Mouse (Mus musculus) macrophage (primary cell): Measurements from ENCODE around the gene Gm1673. TPM values are rescaled to one million over a fixed set of nuclear protein-coding genes. Genes with fewer than 3 reads are reported as not detected.

ENCODE experiments used
- H3K27ac ChIP-seq: fragments of 350-480 bp; formaldehyde crosslinking; 2 replicates; pipeline ENCODE4 v1.9.0; 2021
- H3K36me3 ChIP-seq: fragments of 350-480 bp; formaldehyde crosslinking; 2 replicates; pipeline ENCODE4 v1.9.0; 2021; ENCODE audit errors: inconsistent target
- H3K4me3 ChIP-seq: fragments of 350-480 bp; formaldehyde crosslinking; 2 replicates; pipeline ENCODE4 v1.9.0; 2021; ENCODE audit errors: inconsistent target
- H3K79me2 ChIP-seq: fragments of 350-480 bp; formaldehyde crosslinking; 2 replicates; pipeline ENCODE4 v1.9.0; 2021; ENCODE audit errors: inconsistent target
- WGBS: methylation state at CpG from one replicate; pipeline ENCODE4 v1.1.7; 2026; ENCODE audit warnings: inconsistent platforms; ENCODE audit not compliant: missing documents; 5-methylcytosine and 5-hydroxymethylcytosine counted together
- polyA plus RNA-seq: library from polyadenylated mRNA; stranded (reverse); fragments of 250-400 nt; gene quantifications from 3 replicates; pipeline ENCODE4 v1.2.4, GENCODE M21; 2018; ENCODE audit warnings: inconsistent platforms

The Gm1673 gene
- polyA plus RNA-seq, 1 experiment from 2014 or later, result 8.0 TPM

DNA sequence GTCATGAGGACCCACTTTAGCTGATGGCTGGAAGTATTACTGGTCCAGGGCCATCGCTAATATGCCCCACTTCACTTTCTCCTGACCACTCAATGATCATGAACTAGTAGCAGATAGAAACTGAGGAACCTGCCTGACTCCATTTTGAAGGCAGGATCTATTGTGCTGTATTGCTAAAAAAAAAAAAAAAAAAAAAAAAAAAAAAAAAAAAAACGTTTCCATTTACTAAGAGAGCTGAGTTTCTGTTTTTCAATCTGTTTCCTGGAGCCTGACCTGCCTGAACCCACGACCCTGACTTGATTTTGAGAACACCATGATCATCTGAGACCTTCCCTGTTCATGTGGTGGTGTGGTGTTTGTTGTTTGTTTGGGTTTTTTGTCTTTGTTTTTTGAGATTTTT is 7.0 kb upstream of the Gm1673 start:
- no peak overlapping the region for H3K27ac ChIP-seq
- WGBS, result 40% methylated on average over 3 of the region's 3 CpGs
- no peaks in the 10 kb centered on the region for H3K36me3 ChIP-seq
- no peak overlapping the region for H3K4me3 ChIP-seq
- no peaks in the 10 kb centered on the region for H3K79me2 ChIP-seq

DNA sequence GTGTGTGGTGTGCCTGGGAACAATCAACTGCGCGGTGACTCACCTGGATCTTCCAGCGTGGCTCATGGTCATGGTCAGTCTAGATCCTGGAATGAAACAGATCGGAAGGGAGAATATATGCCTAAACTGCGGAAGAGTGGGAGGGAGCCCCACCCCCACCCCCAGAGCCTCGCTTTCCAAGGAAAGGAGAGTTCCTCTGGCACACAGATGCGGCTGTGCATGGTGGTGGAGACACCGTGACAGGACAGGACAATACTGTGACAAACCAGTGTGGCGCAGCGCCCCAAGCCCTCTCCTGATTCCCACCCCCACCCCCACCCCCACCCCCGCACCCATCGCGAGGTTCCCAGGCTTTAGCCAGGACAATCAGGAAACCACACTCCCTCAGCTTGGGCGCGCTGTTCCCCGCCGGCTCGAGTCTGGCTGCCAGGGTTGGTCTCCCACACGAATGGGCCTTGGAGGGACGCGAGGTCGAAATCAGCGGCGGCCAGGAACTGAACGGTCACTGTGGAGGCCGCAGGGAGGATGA is 438 bp upstream of the Gm1673 start:
- Histone ChIP-seq H3K4me3 (no peak overlapping the region; the same call in 1 of the 2 replicates), H3K79me2 (no peaks in the 10 kb centered on the region), H3K27ac (no peak overlapping the region), H3K36me3 (no peaks in the 10 kb centered on the region)
- 18% methylated on average over 26 of the region's 26 CpGs for WGBS

DNA sequence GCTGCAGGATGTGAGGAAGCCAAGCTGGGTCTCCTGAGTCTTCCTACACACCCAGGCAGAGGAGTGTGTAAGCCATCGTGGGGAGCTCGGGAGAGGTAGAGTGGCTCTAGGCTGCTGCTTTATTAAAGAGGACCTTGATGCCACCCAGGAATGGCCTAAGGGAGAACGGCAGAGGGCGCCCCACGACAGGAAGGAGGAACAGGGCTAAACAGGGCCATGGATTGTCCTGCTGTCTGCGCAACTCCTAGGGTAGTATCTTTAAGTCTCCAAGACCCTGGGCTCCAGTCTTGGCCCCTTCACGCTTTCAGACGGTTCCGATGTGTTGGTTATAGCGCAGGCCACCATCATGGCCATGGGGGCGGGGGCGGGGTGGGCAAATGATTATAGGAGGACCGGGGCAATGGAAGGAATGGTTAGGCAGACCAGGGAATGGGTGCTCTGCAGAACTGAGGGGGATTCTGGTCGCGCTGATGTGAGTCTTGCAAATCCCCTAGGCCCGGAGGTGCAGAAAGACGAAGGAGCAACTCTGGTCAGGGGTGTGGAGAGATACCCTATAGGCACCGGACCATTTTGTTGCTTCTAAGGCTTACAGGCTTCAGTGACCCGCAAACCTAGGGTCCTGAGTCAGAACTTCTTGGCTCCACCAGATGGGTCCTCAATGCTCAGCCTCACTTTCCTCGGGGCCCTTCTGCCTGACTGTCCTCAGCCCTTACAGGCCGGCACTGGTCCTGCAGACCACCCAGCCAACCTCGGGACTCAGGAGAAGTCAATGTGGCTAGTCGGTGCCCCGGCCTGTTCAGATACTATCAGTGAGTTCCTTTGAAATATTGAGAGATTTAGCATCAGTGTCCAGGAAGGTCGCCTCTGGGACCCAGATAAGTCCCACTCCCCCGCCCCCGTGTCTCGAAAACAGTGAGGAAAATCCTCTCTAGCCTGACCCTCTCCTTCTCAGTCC is 11.7 kb downstream of the Gm1673 start:
- H3K4me3 ChIP-seq, result no peak overlapping the region
- 65% methylated on average over 25 of the region's 28 CpGs for WGBS
- no peaks in the 10 kb centered on the region for H3K79me2 ChIP-seq
- no peaks in the 10 kb centered on the region for H3K36me3 ChIP-seq
- no peak overlapping the region for H3K27ac ChIP-seq

DNA sequence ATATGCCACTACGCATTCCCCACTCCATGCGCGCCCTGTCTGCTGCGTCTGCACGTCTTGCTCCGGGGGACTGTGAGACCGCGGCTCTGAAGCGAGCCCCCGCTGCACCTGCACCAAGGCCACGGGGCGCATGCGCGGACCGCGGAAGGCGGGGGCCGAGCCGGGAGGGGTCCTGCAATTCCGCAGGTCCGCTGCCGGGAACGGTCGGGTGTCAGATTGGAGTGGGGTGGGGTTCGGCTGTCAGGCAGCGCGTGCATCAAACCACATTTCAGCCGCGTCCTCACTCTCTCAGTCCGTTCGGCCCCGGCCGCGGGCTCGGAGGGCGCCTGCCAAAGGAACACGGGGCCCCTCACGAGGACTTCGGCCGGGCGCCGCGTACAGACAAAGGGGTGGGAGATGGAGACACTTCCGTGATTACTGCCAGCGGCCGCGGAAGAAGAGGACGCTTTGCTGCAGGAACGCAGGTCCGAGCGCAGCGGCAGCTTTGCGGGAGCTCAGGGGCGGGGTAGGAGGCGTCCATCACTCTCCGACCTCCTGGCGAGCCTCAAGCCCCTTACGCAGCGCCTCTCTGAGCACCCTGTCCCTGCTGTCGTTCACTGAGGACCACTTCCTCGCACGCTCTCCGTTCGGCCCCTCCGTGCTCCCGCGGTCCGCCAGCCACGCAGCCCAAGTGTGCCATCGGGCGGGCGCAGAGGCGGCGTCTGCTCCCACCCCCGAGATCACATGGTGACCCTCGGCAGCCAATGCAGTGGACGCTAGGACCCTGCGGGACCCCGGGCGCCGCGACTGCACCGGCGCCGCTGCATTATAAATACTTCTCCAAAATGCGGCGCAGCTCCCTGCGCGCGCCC is 12.8 kb downstream of the Gm1673 start, which contains the start of gene Nat8l:
Gene Nat8l (plus strand): TSS at position 142 of the 851 bp plus-strand sequence.
- no peak within 1 kb of the TSS for H3K27ac ChIP-seq
- H3K79me2 ChIP-seq, result no peaks in the 10 kb centered on the region
- no peaks in the 10 kb centered on the region for H3K36me3 ChIP-seq
- WGBS, result 1% methylated on average over 87 of the region's 90 CpGs
- H3K4me3 ChIP-seq, result peak within 1 kb of the TSS; percentile 19; the same call in 1 of the 2 replicates

DNA sequence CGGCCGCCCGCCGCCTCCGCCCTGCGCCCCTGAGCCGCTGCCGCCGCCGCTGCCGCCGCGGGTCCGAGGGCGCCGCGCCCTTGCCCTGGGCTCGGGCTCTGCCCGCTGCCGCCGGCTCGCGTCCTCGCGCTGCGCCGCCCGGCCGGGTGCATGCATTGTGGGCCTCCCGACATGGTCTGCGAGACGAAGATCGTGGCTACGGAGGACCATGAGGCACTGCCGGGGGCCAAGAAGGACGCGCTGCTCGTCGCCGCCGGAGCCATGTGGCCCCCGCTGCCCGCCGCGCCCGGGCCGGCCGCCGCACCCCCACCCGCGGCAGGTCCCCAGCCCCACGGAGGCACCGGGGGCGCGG is 13.4 kb downstream of the Gm1673 start:
- Histone ChIP-seq H3K4me3 (no peak overlapping the region), H3K79me2 (no peaks in the 10 kb centered on the region), H3K36me3 (no peaks in the 10 kb centered on the region), H3K27ac (no peak overlapping the region)
- WGBS, result 0% methylated on average over 50 of the region's 55 CpGs

DNA sequence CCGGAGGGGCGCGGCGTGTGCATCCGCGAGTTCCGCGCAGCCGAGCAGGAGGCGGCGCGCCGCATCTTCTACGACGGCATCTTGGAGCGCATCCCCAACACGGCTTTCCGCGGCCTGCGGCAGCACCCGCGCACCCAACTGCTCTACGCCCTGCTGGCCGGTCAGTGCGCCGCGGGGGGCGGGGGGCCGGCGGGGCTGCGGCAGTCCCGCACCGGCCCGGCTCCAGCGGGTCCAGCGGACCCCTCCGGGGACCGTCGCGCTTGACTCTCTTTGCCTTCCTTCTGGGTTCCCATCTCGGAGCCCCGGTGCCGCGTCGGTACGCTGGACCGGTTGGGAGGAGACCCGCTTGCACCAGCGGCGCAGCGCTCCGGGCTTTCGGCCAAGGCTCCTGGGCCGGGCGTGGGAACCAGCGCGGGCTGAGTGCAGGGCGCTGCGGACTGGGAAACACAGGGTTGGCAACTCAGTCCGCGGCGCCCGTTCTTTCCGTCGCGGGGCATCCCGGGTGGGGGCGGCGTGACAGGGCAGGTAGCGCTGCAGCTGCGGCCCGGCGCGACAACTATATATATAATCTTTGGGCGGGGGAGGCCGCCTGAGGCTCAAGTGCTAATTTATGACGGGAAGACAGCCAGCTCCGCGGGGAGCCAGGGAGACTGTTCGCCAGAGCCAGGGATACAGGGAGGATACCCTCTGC is 14.0 kb downstream of the Gm1673 start:
- Histone ChIP-seq H3K4me3 (no peak overlapping the region), H3K27ac (no peak overlapping the region), H3K36me3 (no peaks in the 10 kb centered on the region), H3K79me2 (no peaks in the 10 kb centered on the region)
- WGBS, result 2% methylated on average over 72 of the region's 80 CpGs

DNA sequence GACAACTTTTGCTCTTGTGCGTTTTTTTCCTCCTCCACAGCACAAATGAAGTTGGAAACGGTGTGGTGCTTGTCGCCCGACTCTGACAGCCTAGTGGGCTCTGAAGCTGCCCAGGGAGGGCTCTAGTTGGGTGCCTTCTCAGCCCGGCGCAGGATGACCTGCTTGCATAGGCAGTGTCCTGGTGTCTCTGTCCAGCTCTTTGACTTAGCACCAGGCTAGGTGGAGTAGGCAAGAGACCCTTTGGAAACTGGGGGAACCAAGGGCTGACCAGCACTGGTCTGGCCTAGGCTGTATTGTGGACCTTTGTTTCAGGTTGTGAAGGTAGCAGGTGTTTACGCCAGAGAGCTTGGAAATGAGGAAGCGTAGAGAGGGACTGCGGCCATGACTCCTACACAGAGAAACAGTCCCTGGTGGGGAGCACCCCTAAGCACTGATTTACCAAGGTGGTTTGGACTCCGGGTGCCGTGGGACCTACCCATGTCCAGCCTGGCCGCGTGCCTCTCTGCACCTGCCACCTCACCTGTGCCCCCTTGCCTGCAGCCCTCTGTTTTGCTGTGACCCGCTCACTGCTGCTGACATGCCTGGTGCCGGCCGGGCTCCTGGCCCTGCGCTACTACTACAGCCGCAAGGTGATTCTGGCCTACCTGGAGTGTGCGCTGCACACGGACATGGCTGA is 14.7 kb downstream of the Gm1673 start:
- WGBS, result 82% methylated on average over 20 of the region's 20 CpGs
- Histone ChIP-seq H3K79me2 (no peaks in the 10 kb centered on the region), H3K36me3 (no peaks in the 10 kb centered on the region), H3K4me3 (no peak overlapping the region), H3K27ac (no peak overlapping the region)

DNA sequence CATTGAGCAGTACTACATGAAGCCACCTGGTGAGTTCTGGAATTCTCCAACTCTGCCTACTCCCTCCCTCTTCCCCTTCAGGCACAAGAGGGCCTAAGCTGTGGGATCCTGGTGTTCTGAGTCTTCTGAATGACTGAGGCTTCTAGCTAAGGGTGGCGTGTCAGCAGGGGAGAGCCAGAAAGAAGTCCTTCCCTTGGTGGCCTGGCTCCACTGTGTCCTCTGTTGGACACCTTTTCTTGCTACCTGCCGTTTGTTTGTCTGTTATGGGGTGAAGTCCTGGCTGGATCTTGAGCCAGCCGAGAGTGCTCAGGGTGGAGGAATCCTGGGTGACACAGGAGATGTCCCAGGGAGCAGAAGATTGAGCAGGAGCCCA is 15.3 kb downstream of the Gm1673 start:
- H3K79me2 ChIP-seq, result no peaks in the 10 kb centered on the region
- no peaks in the 10 kb centered on the region for H3K36me3 ChIP-seq
- WGBS, result 93% methylated on average over 3 of the region's 3 CpGs
- H3K27ac ChIP-seq, result no peak overlapping the region
- H3K4me3 ChIP-seq, result no peak overlapping the region

DNA sequence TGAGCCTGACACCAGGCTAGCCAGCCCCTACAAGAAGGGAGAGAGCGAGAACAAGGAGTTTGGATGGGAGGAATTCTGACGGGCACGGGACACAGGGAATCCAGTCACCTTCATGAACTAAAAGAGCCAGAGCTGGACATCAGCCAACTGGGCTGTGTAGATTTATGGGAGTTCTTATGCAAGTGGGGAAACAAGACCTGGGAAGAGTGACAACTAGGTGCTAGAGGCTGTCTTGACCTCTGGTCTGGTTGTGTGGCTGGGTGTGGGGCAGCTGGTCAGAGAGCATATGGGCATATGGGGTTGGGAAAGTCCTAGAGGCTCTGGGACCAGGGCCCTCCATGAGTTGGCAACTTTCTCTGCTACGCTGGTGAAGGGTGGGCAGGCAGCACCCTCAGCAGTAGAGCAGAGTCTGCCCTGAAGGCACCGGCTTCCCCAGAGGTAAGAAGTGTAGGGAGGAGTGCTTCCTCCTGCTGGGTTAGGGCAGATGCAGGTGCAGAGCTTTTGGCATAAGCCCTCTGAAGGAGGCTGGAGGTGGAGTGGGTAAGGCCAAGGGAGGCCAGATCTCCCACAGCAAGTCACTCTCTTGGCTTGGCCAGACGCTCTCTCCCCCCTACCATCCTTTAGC is 16.3 kb downstream of the Gm1673 start:
- 79% methylated on average over 6 of the region's 6 CpGs for WGBS
- no peaks in the 10 kb centered on the region for H3K36me3 ChIP-seq

DNA sequence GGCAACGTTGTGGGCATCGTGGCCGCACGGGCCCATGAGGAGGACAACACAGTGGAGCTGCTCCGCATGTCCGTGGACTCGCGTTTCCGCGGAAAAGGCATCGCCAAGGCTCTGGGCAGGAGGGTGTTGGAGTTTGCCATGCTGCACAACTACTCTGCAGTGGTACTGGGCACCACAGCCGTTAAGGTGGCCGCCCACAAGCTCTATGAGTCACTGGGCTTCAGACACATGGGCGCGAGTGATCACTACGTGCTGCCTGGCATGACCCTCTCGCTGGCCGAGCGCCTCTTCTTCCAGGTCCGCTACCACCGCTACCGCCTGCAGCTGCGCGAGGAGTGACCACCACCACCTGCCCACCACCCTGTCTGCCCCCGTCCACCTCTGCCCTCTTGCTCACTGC is 17.6 kb downstream of the Gm1673 start:
- Histone ChIP-seq H3K4me3 (no peak overlapping the region), H3K27ac (no peak overlapping the region)
- 91% methylated on average over 25 of the region's 25 CpGs for WGBS

More for the DNA sequence above, 16.3 kb downstream of the Gm1673 start:
- H3K4me3 ChIP-seq, result no peak overlapping the region
- H3K79me2 ChIP-seq, result no peaks in the 10 kb centered on the region
- H3K27ac ChIP-seq, result no peak overlapping the region

DNA sequence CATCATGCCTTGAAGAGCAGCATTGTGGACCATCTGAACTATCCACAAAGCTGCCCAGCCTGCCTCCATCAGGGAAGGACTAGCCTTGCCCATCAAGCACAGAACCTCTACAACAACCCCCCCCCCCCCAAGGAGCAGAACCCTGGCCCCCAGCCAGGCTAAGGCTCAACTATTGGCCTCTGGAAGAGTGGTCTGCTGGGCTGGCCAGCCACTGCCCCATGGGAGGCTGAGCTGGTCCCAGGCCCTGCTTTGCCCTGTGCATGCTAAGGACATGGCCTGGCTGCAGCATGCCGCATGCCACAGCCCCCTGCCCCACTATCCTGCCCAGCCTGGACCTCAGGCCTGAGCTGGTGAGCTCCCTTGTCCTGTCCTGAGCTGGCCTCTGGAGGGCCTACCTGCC is 18.2 kb downstream of the Gm1673 start:
- no peaks in the 10 kb centered on the region for H3K36me3 ChIP-seq
- no peak overlapping the region for H3K27ac ChIP-seq
- no peaks in the 10 kb centered on the region for H3K79me2 ChIP-seq
- WGBS, result no CpG with 5 or more reads among the region's 1 CpGs
- no peak overlapping the region for H3K4me3 ChIP-seq

More for the DNA sequence above, 17.6 kb downstream of the Gm1673 start:
- H3K79me2 ChIP-seq, result no peaks in the 10 kb centered on the region
- H3K36me3 ChIP-seq, result no peaks in the 10 kb centered on the region

DNA sequence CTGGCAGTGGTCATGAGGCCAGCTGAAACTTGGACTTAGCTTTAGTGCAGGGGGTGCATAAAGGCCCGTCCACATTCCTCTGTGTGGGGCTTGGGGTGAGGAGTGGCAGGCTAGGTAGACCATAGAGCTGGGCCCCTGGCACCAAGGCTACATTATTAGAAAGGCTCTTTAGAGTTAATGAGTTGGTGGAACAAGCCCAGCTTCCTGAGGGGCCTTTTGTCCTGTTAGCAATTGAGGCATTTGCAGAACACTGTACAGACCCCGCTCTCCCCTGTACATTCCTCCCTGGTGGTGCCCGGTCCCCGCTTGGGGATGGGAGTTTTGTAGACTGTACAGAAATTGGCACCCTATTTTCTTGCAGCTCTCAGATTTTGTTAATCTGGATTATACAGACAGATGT is 19.4 kb downstream of the Gm1673 start:
- H3K4me3 ChIP-seq, result no peak overlapping the region
- 93% methylated on average over 4 of the region's 4 CpGs for WGBS
- H3K79me2 ChIP-seq, result no peaks in the 10 kb centered on the region
- H3K36me3 ChIP-seq, result no peaks in the 10 kb centered on the region
- H3K27ac ChIP-seq, result no peak overlapping the region

DNA sequence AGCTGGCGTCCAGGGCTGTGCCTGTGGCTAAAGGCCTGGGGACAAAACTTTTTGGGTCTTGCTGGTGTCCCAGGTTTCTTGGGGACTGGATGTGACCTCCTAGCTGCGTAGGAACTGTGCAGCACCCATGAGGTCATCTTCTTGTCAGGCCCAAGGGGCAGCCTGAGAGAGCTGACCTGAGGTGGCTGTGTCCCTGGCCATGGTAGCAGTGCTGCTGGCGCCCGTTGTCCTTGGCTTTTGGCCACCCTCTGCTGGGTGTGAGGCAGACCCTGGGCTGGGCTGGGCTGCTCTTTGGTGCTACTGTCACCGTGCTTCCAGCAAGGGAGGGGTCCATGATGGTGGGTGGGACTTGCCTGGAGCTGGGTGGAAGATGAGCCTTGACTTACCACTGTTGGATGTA is 21.4 kb downstream of the Gm1673 start:
- WGBS, result 92% methylated on average over 5 of the region's 5 CpGs
- Histone ChIP-seq H3K27ac (no peak overlapping the region), H3K79me2 (no peaks in the 10 kb centered on the region), H3K36me3 (no peaks in the 10 kb centered on the region), H3K4me3 (no peak overlapping the region)
